Mouse (Mus musculus) cortical plate, adult 2 months (tissue): ENCODE measurements around the gene E130208F15Rik.

Experiments
- CTCF ChIP-seq: fragments of 200-500 bp; IDR thresholded peaks from 2 replicates; pipeline ENCODE4 v1.5.1; 2011; ENCODE audit warnings: mild to moderate bottlenecking, control low read depth, low read length; ENCODE audit not compliant: insufficient read depth; ENCODE audit errors: extremely low read depth
- POLR2A ChIP-seq: fragments of 200-500 bp; IDR thresholded peaks from 2 replicates; pipeline ENCODE4 v1.6.1; 2011; ENCODE audit warnings: mild to moderate bottlenecking, low read length, control low read depth; ENCODE audit not compliant: insufficient read depth; ENCODE audit errors: extremely low read depth

GRCm38 (mm10) chr7:30360028-30360427 lies 38.5 kb downstream of the E130208F15Rik start:
- TF ChIP-seq CTCF (no peak), POLR2A (no peak)
